Mouse (Mus musculus): ENCODE measurements around the gene Vav3. TPM values are rescaled to one million over a fixed set of nuclear protein-coding genes. Genes with fewer than 3 reads are reported as not detected.

Vav3 gene
- total RNA-seq, 4 experiments from 2014 or later = 3.3 to 5.0 (median 4.1) TPM

- DNase-seq = no peak
Measured at GRCm38 (mm10) chr3:109353814-109354213, 13.4 kb downstream of the Vav3 start.

- no peak for DNase-seq
Measured at GRCm38 (mm10) chr3:109355158-109355557, 14.7 kb downstream of the Vav3 start.

GRCm38 (mm10) chr3:109360746-109361145 is 20.3 kb downstream of the Vav3 start:
- DNase-seq = no peak

GRCm38 (mm10) chr3:109361882-109362281 is 21.4 kb downstream of the Vav3 start:
- no peak for DNase-seq

GRCm38 (mm10) chr3:109362310-109362709 is 21.9 kb downstream of the Vav3 start:
- DNase-seq = no peak

GRCm38 (mm10) chr3:109363522-109363921 is 23.1 kb downstream of the Vav3 start:
- no peak for DNase-seq

GRCm38 (mm10) chr3:109365875-109366274 is 25.4 kb downstream of the Vav3 start:
- DNase-seq = no peak

GRCm38 (mm10) chr3:109366411-109366851 is 26.0 kb downstream of the Vav3 start:
- DNase-seq = no peak

GRCm38 (mm10) chr3:109368383-109369289 is 28.2 kb downstream of the Vav3 start:
- DNase-seq = no peak

GRCm38 (mm10) chr3:109371576-109371975 is 31.1 kb downstream of the Vav3 start:
- DNase-seq = no peak

- DNase-seq = no peak
Measured at GRCm38 (mm10) chr3:109372678-109373077, 32.2 kb downstream of the Vav3 start.

GRCm38 (mm10) chr3:109378278-109378677 is 37.8 kb downstream of the Vav3 start:
- no peak for DNase-seq

- no peak for DNase-seq
Measured at GRCm38 (mm10) chr3:109378684-109379083, 38.2 kb downstream of the Vav3 start.

GRCm38 (mm10) chr3:109388730-109389129 is 48.3 kb downstream of the Vav3 start:
- no peak for DNase-seq

- no peak for DNase-seq
Measured at GRCm38 (mm10) chr3:109401527-109401926, 61.1 kb downstream of the Vav3 start.

GRCm38 (mm10) chr3:109411294-109411693 is 70.8 kb downstream of the Vav3 start:
- DNase-seq = peak; percentile 4

- no peak for DNase-seq
Measured at GRCm38 (mm10) chr3:109420403-109420802, 80.0 kb downstream of the Vav3 start.

GRCm38 (mm10) chr3:109421019-109421418 is 80.6 kb downstream of the Vav3 start:
- DNase-seq = no peak

GRCm38 (mm10) chr3:109423440-109424079 is 83.1 kb downstream of the Vav3 start:
- no peak for DNase-seq

- no peak for DNase-seq
Measured at GRCm38 (mm10) chr3:109431285-109431684, 90.8 kb downstream of the Vav3 start.

GRCm38 (mm10) chr3:109438552-109438951 is 98.1 kb downstream of the Vav3 start:
- DNase-seq = no peak

GRCm38 (mm10) chr3:109439253-109439652 is 98.8 kb downstream of the Vav3 start:
- DNase-seq = no peak

GRCm38 (mm10) chr3:109440001-109440400 is 99.5 kb downstream of the Vav3 start:
- no peak for DNase-seq

- DNase-seq = no peak
Measured at GRCm38 (mm10) chr3:109444077-109444476, 103.6 kb downstream of the Vav3 start.
